Mouse (Mus musculus): ENCODE measurements around the gene Slco3a1. TPM values are rescaled to one million over a fixed set of nuclear protein-coding genes. Genes with fewer than 3 reads are reported as not detected.

Gene Slco3a1
- polyA plus RNA-seq, 1 experiment from 2014 or later = 7.9 TPM

GRCm38 (mm10) chr7:74546691-74547090 is 7.9 kb downstream of the Slco3a1 start:
- H3K4me3 ChIP-seq = no peak overlapping the region
- peaks cover 7% of the 10 kb centered on the region for H3K4me1 ChIP-seq
- DNase-seq (ENCODE audit: low spot score) = no peak
- no peaks in the 10 kb centered on the region for H3K36me3 ChIP-seq (replicated peaks)
- no peaks in the 10 kb centered on the region for H3K9me3 ChIP-seq
- no peak overlapping the region for H3K27ac ChIP-seq (replicated peaks)
- peaks cover 6% of the 10 kb centered on the region for H3K27me3 ChIP-seq (replicated peaks; ENCODE audit: low read depth, poor library complexity, severe bottlenecking)
- 89% methylated on average over 6 of the region's 6 CpGs for WGBS

- Histone ChIP-seq H3K36me3 (replicated peaks) (no peaks in the 10 kb centered on the region), H3K4me3 (no peak overlapping the region)
- 84% methylated on average over 6 of the region's 6 CpGs for WGBS
Measured at GRCm38 (mm10) chr7:74545498-74545990, 9.0 kb downstream of the Slco3a1 start.

GRCm38 (mm10) chr7:74544306-74544705 is 10.3 kb downstream of the Slco3a1 start:
- H3K36me3 ChIP-seq (replicated peaks) = no peaks in the 10 kb centered on the region
- no peaks in the 10 kb centered on the region for H3K4me1 ChIP-seq
- 87% methylated on average over 7 of the region's 7 CpGs for WGBS
- no peak overlapping the region for H3K4me3 ChIP-seq
- no peak for DNase-seq (ENCODE audit: low spot score)
- no peak overlapping the region for H3K27ac ChIP-seq (replicated peaks)
- H3K27me3 ChIP-seq (replicated peaks; ENCODE audit: low read depth, poor library complexity, severe bottlenecking) = no peaks in the 10 kb centered on the region
- H3K9me3 ChIP-seq = no peaks in the 10 kb centered on the region

More at GRCm38 (mm10) chr7:74545498-74545990, 9.0 kb downstream of the Slco3a1 start:
- peaks cover 6% of the 10 kb centered on the region for H3K4me1 ChIP-seq
- H3K27me3 ChIP-seq (replicated peaks; ENCODE audit: low read depth, poor library complexity, severe bottlenecking) = no peaks in the 10 kb centered on the region
- H3K9me3 ChIP-seq = no peaks in the 10 kb centered on the region
- no peak for DNase-seq (ENCODE audit: low spot score)
- H3K27ac ChIP-seq (replicated peaks) = no peak overlapping the region

- no peaks in the 10 kb centered on the region for H3K27me3 ChIP-seq (replicated peaks; ENCODE audit: low read depth, poor library complexity, severe bottlenecking)
- no peaks in the 10 kb centered on the region for H3K36me3 ChIP-seq (replicated peaks)
- H3K4me1 ChIP-seq = no peaks in the 10 kb centered on the region
- H3K4me3 ChIP-seq = no peak overlapping the region
- no peaks in the 10 kb centered on the region for H3K9me3 ChIP-seq
- no peak overlapping the region for H3K27ac ChIP-seq (replicated peaks)
- DNase-seq (ENCODE audit: low spot score) = no peak
- WGBS = 72% methylated on average over 4 of the region's 4 CpGs
Measured at GRCm38 (mm10) chr7:74541958-74542357, 12.6 kb downstream of the Slco3a1 start.

- Histone ChIP-seq H3K4me1 (no peaks in the 10 kb centered on the region), H3K27ac (replicated peaks) (no peak overlapping the region), H3K4me3 (no peak overlapping the region), H3K27me3 (replicated peaks; ENCODE audit: low read depth, poor library complexity, severe bottlenecking) (no peaks in the 10 kb centered on the region), H3K36me3 (replicated peaks) (no peaks in the 10 kb centered on the region), H3K9me3 (no peaks in the 10 kb centered on the region)
- WGBS = 95% methylated on average over 7 of the region's 7 CpGs
- DNase-seq (ENCODE audit: low spot score) = no peak
Measured at GRCm38 (mm10) chr7:74540933-74541725, 13.5 kb downstream of the Slco3a1 start.

- H3K4me3 ChIP-seq = no peak overlapping the region
- H3K36me3 ChIP-seq (replicated peaks) = no peaks in the 10 kb centered on the region
- no peaks in the 10 kb centered on the region for H3K4me1 ChIP-seq
- WGBS = 83% methylated on average over 4 of the region's 4 CpGs
- no peak overlapping the region for H3K27ac ChIP-seq (replicated peaks)
- no peaks in the 10 kb centered on the region for H3K27me3 ChIP-seq (replicated peaks; ENCODE audit: low read depth, poor library complexity, severe bottlenecking)
- no peaks in the 10 kb centered on the region for H3K9me3 ChIP-seq
- DNase-seq (ENCODE audit: low spot score) = no peak
Measured at GRCm38 (mm10) chr7:74536186-74536585, 18.4 kb downstream of the Slco3a1 start.

GRCm38 (mm10) chr7:74531468-74532097 is 23.0 kb downstream of the Slco3a1 start:
- no peak for DNase-seq (ENCODE audit: low spot score)
- 85% methylated on average over 7 of the region's 7 CpGs for WGBS
- Histone ChIP-seq H3K27me3 (replicated peaks; ENCODE audit: low read depth, poor library complexity, severe bottlenecking) (no peaks in the 10 kb centered on the region), H3K36me3 (replicated peaks) (no peaks in the 10 kb centered on the region), H3K4me3 (no peak overlapping the region), H3K4me1 (peaks cover 14% of the 10 kb centered on the region), H3K27ac (replicated peaks) (no peak overlapping the region), H3K9me3 (no peaks in the 10 kb centered on the region)

GRCm38 (mm10) chr7:74529877-74530276 is 24.7 kb downstream of the Slco3a1 start:
- Histone ChIP-seq H3K36me3 (replicated peaks) (no peaks in the 10 kb centered on the region), H3K27me3 (replicated peaks; ENCODE audit: low read depth, poor library complexity, severe bottlenecking) (0 out of 2 replicates have a peak, but pooled peaks cover 5% of the 10 kb centered on the region), H3K27ac (replicated peaks) (no peak overlapping the region), H3K4me3 (no peak overlapping the region), H3K4me1 (peaks cover 14% of the 10 kb centered on the region), H3K9me3 (no peaks in the 10 kb centered on the region)
- no peak for DNase-seq (ENCODE audit: low spot score)
- WGBS = 74% methylated on average over 2 of the region's 2 CpGs

DNA sequence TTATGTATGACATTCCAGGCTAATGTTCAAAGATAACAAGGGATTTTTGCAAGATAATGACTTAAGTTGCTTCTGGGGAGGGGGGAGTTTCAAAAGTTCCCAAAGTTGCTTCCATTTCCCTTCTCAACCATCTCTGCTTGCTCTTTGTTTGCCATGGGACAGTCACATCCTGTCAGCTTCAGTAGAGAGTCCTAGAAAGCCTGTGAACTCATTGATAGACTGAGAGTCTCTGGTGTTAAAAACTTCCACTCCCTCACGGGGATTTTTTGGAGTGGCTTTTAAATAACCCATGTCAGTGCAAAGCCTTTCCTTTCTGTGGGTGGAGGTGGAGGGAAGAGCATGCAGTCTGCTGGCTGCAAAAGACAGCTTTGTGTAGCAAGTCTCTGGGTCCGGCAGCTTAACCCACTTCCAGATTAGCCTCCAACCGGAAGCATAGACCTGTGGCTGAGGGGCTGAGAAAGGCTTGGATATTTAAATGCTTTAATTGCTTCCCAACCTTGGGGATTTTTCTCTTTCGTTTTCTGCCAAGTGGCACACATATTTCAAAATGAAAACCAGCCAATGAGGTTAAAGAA is 25.3 kb downstream of the Slco3a1 start:
- Histone ChIP-seq H3K4me3 (no peak overlapping the region), H3K36me3 (replicated peaks) (no peaks in the 10 kb centered on the region), H3K9me3 (no peaks in the 10 kb centered on the region), H3K27me3 (replicated peaks; ENCODE audit: low read depth, poor library complexity, severe bottlenecking) (peaks cover 5% of the 10 kb centered on the region; the same call in 1 of the 2 replicates), H3K27ac (replicated peaks) (no peak overlapping the region), H3K4me1 (peaks cover 14% of the 10 kb centered on the region)
- no peak for DNase-seq (ENCODE audit: low spot score)
- WGBS = 53% methylated on average over 4 of the region's 4 CpGs

- DNase-seq (ENCODE audit: low spot score) = no peak
- H3K4me3 ChIP-seq = no peak overlapping the region
- H3K36me3 ChIP-seq (replicated peaks) = no peaks in the 10 kb centered on the region
- peaks cover 5% of the 10 kb centered on the region; the same call in 1 of the 2 replicates for H3K27me3 ChIP-seq (replicated peaks; ENCODE audit: low read depth, poor library complexity, severe bottlenecking)
- WGBS = 82% methylated on average over 5 of the region's 5 CpGs
- no peak overlapping the region for H3K27ac ChIP-seq (replicated peaks)
- no peaks in the 10 kb centered on the region for H3K9me3 ChIP-seq
- peaks cover 14% of the 10 kb centered on the region for H3K4me1 ChIP-seq
Measured at GRCm38 (mm10) chr7:74528182-74528581, 26.4 kb downstream of the Slco3a1 start.

DNA sequence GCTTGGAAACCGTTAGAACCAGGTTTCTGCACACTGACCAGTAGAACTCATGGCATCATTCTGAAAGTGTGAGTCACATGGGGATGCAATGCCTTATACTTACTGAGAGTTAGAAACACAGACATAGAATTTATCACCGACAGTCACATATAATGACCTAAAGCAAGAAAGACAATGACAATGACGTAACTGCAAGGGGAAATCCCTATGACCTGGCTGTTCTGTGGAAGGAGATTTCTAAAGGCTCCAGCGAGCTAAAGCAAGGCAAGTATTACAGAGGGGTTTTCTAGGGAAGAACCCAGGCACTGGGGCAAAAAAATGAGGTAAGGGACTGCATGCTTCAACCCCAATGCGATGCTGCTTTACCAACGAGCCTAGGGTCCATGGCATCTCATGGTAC is 26.9 kb downstream of the Slco3a1 start:
- H3K27ac ChIP-seq (replicated peaks) = no peak overlapping the region
- H3K4me3 ChIP-seq = no peak overlapping the region
- WGBS = 88% methylated on average over 6 of the region's 6 CpGs
- DNase-seq (ENCODE audit: low spot score) = no peak
- peaks cover 17% of the 10 kb centered on the region for H3K4me1 ChIP-seq
- H3K27me3 ChIP-seq (replicated peaks; ENCODE audit: low read depth, poor library complexity, severe bottlenecking) = peaks cover 5% of the 10 kb centered on the region; the same call in 1 of the 2 replicates
- H3K36me3 ChIP-seq (replicated peaks) = no peaks in the 10 kb centered on the region
- H3K9me3 ChIP-seq = no peaks in the 10 kb centered on the region

DNA sequence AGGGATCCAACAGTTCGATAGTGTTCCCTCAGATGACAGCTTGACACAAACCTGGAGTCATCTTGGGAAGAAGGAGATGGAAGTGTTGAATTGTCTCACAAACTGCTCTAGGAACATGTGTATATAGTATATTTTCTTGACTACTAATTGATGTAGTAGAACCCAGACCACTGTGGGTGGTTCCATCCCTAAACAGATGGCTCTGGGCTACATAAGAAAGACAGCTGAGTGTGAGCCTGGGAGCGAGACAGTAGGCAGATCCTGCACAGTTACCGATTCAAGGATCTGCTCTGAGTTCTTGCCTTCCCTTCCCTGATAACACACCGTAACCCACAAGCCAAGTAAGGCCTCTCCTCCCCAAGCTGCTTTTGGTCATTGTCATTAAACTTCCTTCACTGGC is 28.6 kb downstream of the Slco3a1 start:
- H3K9me3 ChIP-seq = no peaks in the 10 kb centered on the region
- DNase-seq (ENCODE audit: low spot score) = no peak
- 92% methylated on average over 4 of the region's 4 CpGs for WGBS
- no peaks in the 10 kb centered on the region for H3K36me3 ChIP-seq (replicated peaks)
- peaks cover 20% of the 10 kb centered on the region for H3K4me1 ChIP-seq
- no peak overlapping the region for H3K27ac ChIP-seq (replicated peaks)
- H3K4me3 ChIP-seq = no peak overlapping the region
- peaks cover 5% of the 10 kb centered on the region; the same call in 1 of the 2 replicates for H3K27me3 ChIP-seq (replicated peaks; ENCODE audit: low read depth, poor library complexity, severe bottlenecking)
